Mouse (Mus musculus): Measurements from ENCODE around the gene Abcc9.

The Abcc9 gene

GRCm38 (mm10) chr6:142701652-142702637 is at the start of gene Abcc9:
Gene Abcc9 (minus strand): TSS chr6:142702315.
- no peak for DNase-seq (ENCODE audit: low read depth)

- no peak for DNase-seq (ENCODE audit: low read depth)
Measured at GRCm38 (mm10) chr6:142751365-142751764, 49.2 kb upstream of the Abcc9 start.

GRCm38 (mm10) chr6:142748057-142748708 is 46.1 kb upstream of the Abcc9 start:
- DNase-seq (ENCODE audit: low read depth): no peak

GRCm38 (mm10) chr6:142747165-142747564 is 45.0 kb upstream of the Abcc9 start:
- no peak for DNase-seq (ENCODE audit: low read depth)

- no peak for DNase-seq (ENCODE audit: low read depth)
Measured at GRCm38 (mm10) chr6:142746765-142747164, 44.6 kb upstream of the Abcc9 start.

- no peak for DNase-seq (ENCODE audit: low read depth)
Measured at GRCm38 (mm10) chr6:142745484-142745883, 43.4 kb upstream of the Abcc9 start.

- no peak for DNase-seq (ENCODE audit: low read depth)
Measured at GRCm38 (mm10) chr6:142743193-142743592, 41.1 kb upstream of the Abcc9 start.

GRCm38 (mm10) chr6:142741763-142742162 is 39.6 kb upstream of the Abcc9 start:
- no peak for DNase-seq (ENCODE audit: low read depth)

- no peak for DNase-seq (ENCODE audit: low read depth)
Measured at GRCm38 (mm10) chr6:142738637-142739036, 36.5 kb upstream of the Abcc9 start.

- no peak for DNase-seq (ENCODE audit: low read depth)
Measured at GRCm38 (mm10) chr6:142738225-142738624, 36.1 kb upstream of the Abcc9 start.

GRCm38 (mm10) chr6:142735302-142736005 is 33.3 kb upstream of the Abcc9 start:
- no peak for DNase-seq (ENCODE audit: low read depth)

- DNase-seq (ENCODE audit: low read depth): no peak
Measured at GRCm38 (mm10) chr6:142732567-142733290, 30.6 kb upstream of the Abcc9 start.

- no peak for DNase-seq (ENCODE audit: low read depth)
Measured at GRCm38 (mm10) chr6:142726032-142726431, 23.9 kb upstream of the Abcc9 start.

- DNase-seq (ENCODE audit: low read depth): no peak
Measured at GRCm38 (mm10) chr6:142721731-142722130, 19.6 kb upstream of the Abcc9 start.

GRCm38 (mm10) chr6:142720641-142721040 is 18.5 kb upstream of the Abcc9 start:
- no peak for DNase-seq (ENCODE audit: low read depth)

GRCm38 (mm10) chr6:142718167-142718566 is 16.1 kb upstream of the Abcc9 start:
- DNase-seq (ENCODE audit: low read depth): no peak

- DNase-seq (ENCODE audit: low read depth): no peak
Measured at GRCm38 (mm10) chr6:142717186-142717585, 15.1 kb upstream of the Abcc9 start.

- no peak for DNase-seq (ENCODE audit: low read depth)
Measured at GRCm38 (mm10) chr6:142715026-142715425, 12.9 kb upstream of the Abcc9 start.

GRCm38 (mm10) chr6:142711106-142711505 is 9.0 kb upstream of the Abcc9 start:
- DNase-seq (ENCODE audit: low read depth): no peak

- DNase-seq (ENCODE audit: low read depth): no peak
Measured at GRCm38 (mm10) chr6:142710690-142711089, 8.6 kb upstream of the Abcc9 start.

- no peak for DNase-seq (ENCODE audit: low read depth)
Measured at GRCm38 (mm10) chr6:142708369-142708768, 6.3 kb upstream of the Abcc9 start.

- DNase-seq (ENCODE audit: low read depth): no peak
Measured at GRCm38 (mm10) chr6:142706688-142707087, 4.6 kb upstream of the Abcc9 start.
